Mouse (Mus musculus) thymus, adult 2 months (tissue): ENCODE measurements at regions not wholly inside any gene's neighbourhood (a gene's known extent, or its start where the extent isn't known, plus 50 kb on each side); places are given as distances from the start of the nearest gene placed in this dataset.

Experiments
- CTCF ChIP-seq: fragments of 200-500 bp; IDR thresholded peaks from 2 replicates; pipeline ENCODE4 v1.5.1; 2012; ENCODE audit warnings: mild to moderate bottlenecking, control low read depth, low read length, moderate library complexity, borderline replicate concordance; ENCODE audit not compliant: control insufficient read depth, poor library complexity, insufficient read depth; ENCODE audit errors: extremely low read depth
- POLR2A ChIP-seq: fragments of 200-500 bp; IDR thresholded peaks from 2 replicates; pipeline ENCODE4 v1.6.1; 2012; ENCODE audit warnings: mild to moderate bottlenecking, low read length, control low read depth, moderate library complexity; ENCODE audit not compliant: control insufficient read depth, poor library complexity, insufficient read depth; ENCODE audit errors: extremely low read depth

DNA sequence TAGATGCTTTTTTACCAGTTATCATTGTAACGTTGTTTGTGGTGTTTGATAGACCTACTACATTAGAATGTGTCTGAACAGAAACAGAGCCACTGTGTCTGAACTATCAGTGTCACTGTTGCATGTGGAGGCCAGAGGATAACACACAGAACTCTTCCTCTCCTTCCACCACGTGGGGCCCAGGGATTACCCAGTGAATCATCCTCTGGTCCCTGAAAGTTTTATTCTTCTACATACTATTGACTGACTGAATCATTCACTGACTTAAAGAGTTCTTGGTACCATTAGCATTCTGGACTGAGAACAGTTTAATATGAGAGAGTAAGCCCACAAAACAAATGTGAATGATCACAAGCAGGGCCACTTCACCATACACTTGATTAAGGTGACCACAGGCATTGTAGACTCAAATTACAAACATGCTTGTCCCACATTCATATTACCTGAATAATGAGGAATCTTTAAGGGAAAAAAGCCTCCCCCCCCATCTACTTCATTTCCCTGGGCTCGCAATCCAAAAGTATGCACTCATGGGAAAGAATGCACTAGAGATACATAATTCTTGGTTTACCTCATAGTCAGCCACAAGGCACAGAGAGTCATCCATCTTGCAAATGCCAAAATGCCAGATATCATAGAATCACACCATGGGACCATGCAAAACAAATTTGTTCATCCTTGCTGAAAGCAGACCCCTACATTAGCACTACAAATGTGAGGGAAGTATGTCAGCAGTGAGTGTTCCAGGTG is 68.1 kb upstream of the Tnfsf11 start:
- TF ChIP-seq POLR2A (no peak), CTCF (no peak)
